Mouse (Mus musculus): ENCODE results near the gene Xrra1.

DNA sequence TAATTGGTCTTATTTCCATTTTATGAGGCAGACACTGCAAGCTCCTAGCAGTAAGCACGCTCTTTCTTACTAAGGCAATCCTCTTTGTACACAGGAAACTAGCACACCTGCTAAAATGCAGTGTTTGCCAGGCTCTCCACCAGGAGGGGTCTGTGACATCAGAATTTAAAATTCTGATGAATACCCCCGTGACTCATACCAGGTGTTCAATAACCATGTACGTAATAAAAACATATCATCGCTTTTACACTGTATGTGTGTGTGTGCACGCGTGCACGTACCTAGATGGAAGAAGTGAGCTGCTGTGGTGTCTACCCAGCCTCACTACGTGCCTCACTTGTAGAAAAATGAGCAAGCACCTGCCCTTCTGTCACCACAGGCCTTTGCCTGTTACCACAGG is 95.3 kb downstream of the Xrra1 start:
- TF ChIP-seq CTCF (IDR thresholded peaks at IDR 0.05; ENCODE audit: borderline replicate concordance, insufficient read depth, low read length), result no peak
- no peak for TF ChIP-seq POLR2A (IDR thresholded peaks at IDR 0.05; ENCODE audit: low read depth, low read length)
